Mouse (Mus musculus): ENCODE measurements at regions not wholly inside any gene's neighbourhood (a gene's known extent, or its start where the extent isn't known, plus 50 kb on each side); places are given as distances from the start of the nearest gene placed in this dataset.

DNA sequence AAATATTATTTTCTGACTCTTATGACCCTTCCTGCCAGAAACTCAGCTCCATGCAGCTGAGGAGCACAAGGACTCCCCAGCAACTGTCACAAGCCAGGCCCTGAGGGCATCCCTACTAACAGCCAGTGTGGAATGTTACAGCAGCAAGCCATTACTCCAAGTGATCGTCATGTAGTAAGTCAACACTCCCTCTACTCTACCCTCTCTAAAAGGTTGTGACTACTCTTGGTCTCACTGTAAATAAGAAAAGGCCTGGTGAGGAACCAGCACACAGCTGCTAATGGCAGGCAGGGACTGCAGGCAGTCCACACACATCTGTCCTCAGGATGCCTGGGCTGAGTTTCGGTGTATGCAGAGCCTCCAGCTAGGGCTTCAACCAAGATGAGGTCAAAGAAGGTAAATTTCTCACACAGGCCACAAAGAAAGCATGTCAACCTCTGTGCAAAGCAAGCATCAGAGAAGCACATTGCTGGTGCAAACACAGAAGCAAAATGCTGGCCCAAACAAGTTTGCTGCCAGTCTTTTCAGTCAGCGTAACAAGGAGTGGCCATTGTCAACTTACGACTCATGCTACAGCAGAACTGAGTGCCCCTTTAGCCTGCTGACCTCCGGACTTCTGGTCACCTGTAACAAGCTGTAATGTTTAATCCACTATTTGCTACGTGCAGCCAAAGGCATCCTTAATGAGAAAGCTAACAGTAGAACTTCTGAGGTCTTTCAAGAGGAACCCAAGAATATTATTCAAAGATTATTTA is 62.9 kb upstream of the Ercc4 start:
- no peak for DNase-seq

DNA sequence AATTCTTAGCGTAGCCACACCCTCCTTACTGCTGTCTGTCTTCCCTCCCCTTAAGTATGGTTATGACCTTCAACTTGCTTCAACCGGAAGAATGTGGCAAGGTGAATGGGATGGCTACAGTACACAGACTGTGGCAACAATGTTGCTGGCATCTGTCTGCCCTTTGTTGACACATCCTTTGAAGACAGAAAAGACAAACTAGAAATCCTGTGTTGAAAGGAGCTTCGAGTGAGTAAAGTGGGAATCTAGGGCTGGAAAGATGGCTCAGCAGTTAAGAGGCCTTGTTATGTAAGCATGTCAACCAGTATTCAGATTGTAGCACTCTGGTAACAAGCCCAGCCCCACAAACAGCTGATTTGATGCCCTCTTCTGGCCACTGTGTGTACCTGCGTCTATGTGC is 60.2 kb upstream of the Ercc4 start:
- no peak for DNase-seq

DNA sequence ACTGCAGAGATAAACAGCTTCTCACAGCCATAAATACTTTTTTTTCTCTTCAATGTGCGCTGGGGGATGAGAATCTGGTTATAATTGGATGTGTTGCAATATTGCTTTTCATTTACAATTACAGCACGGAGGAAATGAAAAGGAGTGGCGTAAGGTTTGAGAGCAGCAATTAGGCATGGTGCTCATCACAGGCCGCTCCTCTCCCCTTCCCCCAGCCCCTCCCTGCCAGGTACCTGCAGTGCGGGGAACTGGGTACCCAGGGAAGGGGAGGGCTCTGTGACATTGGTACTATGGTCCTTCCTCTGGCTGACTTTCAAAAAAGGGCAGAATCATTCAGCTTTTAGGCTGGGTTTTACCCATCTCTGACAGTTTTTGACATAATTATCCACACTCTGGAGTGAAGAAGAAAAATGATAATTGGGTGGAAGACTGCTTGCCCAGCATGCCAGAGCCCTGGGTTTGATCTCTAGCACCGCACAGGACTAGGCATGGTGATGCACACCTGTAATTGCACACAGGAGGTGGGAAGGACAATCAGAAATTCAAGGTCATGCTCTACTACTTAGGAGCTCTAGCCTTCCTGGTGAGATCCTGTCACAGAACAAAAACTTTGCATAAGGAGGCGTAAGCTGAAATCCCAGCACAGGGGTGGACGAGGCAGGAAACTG is 59.1 kb upstream of the Ercc4 start:
- no peak for DNase-seq

DNA sequence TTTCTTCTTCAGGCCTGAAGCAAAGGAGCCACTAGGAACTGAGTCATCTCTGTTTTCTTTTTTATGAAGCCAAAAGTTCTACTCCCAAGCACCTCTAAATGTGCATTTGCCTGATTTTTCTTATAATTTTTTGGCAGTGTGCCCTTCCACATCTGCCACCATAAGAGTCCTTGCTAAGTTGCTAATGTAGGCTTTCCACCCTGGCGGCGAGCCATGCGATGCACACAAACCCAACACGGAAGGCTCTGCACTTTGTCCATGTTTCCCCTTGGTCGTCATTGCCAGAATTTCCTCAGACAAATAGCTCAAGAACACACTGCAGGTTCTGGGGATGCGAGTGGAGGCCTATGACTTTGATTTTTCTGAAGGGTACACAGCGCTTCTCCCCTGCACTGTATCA is 54.5 kb upstream of the Ercc4 start:
- DNase-seq = no peak

All from liver (tissue).